Mouse (Mus musculus): ENCODE results near the gene Rnf215.

GRCm38 (mm10) chr11:4113970-4114369 lies 21.0 kb upstream of the Rnf215 start:
- TF ChIP-seq CTCF (IDR thresholded peaks at IDR 0.05; ENCODE audit: low read depth), result no peak
- no peak for TF ChIP-seq EP300 (IDR thresholded peaks at IDR 0.05; ENCODE audit: low read depth)
